Mouse (Mus musculus) olfactory bulb, adult 2 months (tissue): Measurements from ENCODE around the gene C3ar1.

Experiments used
- CTCF ChIP-seq: fragments of 200-500 bp; IDR thresholded peaks from 2 replicates; pipeline ENCODE4 v1.5.1; 2012; ENCODE audit warnings: low read depth, mild to moderate bottlenecking, low read length, moderate library complexity; ENCODE audit not compliant: insufficient read depth
- POLR2A ChIP-seq: fragments of 200-500 bp; IDR thresholded peaks from 2 replicates; pipeline ENCODE4 v1.6.1; 2012; ENCODE audit warnings: mild to moderate bottlenecking, low read depth, low read length, moderate library complexity; ENCODE audit not compliant: insufficient read depth

- TF ChIP-seq CTCF (no peak), POLR2A (no peak)
These were observed 35.7 kb downstream of the C3ar1 start for GRCm38 (mm10) chr6:122820071-122820798.
